In the genomic region with DNA sequence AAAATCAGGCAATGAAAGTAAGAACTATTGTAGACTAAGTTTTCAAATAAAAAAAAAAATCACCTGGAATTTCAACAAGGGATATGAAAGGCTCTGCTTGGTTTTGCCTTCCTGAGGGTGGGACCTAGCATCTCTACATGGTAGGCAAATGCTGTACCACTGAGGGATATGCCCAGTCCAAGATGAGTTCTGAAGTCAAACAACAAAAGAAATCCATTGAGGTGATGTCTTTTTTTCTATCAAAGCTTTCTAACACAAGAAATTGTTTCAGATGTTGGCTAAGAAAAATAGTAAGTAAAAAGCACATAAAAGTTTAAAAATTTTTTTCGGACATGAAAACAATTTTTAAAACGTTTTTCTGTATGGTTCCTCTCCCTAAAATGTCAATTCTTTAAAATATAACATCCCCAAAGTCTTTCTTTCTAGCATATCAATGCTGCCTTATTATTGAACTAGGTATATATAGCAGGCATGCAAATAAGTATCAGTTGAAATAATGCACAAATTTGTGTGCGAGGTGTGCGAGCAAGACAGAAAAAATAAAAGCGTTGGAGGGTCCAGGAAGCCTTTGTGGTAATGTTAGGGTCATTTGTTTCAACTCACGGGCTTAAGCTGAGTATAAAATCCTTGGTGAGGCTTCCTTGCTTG, we compare ENCODE assay signal across 8 mouse cellular contexts. TPM values are rescaled to one million over a fixed set of nuclear protein-coding genes. Genes with fewer than 3 reads are reported as not detected.
DNase-seq lines count a peak whose midpoint lies in the region; ATAC-seq and TF ChIP-seq lines count a peak whose summit lies in the region.

No protein-coding gene starts in this region.

- H3K4me2 ChIP-seq in heart, embryonic 15.5 days, result peak overlapping the region; percentile 60
- peak overlapping the region; percentile 53 for H3K4me2 ChIP-seq in hindbrain, embryonic 13.5 days
- H3K4me2 ChIP-seq in midbrain, embryonic 11.5 days, result peak overlapping the region; percentile 46

- H3K27me3 ChIP-seq in heart, embryonic 15.5 days, result no peaks in the 10 kb centered on the region
- H3K27me3 ChIP-seq in MEL (ENCODE audit: control insufficient read depth in 1 of 2, insufficient read depth in 2 of 2, low read length in 2 of 2), result no peaks in the 10 kb centered on the region
- no peaks in the 10 kb centered on the region for H3K27me3 ChIP-seq in hindbrain, embryonic 13.5 days
- no peaks in the 10 kb centered on the region for H3K27me3 ChIP-seq in midbrain, embryonic 11.5 days (ENCODE audit: control insufficient read depth, insufficient read depth, low read length)

- no peak overlapping the region; the same call in 1 of the 2 replicates for H3K27ac ChIP-seq in heart, embryonic 15.5 days
- peak overlapping the region; percentile 63 for H3K27ac ChIP-seq in MEL (ENCODE audit: control insufficient read depth, low read depth, low read length)
- no peak overlapping the region for H3K27ac ChIP-seq in hindbrain, embryonic 13.5 days
- H3K27ac ChIP-seq in midbrain, embryonic 11.5 days (ENCODE audit: low read depth, low read length), result no peak overlapping the region

- no peaks in the 10 kb centered on the region for H3K9me3 ChIP-seq in heart, embryonic 15.5 days (replicated peaks)
- no peaks in the 10 kb centered on the region for H3K9me3 ChIP-seq in MEL (replicated peaks; ENCODE audit: insufficient read depth, low read length)
- no peaks in the 10 kb centered on the region for H3K9me3 ChIP-seq in hindbrain, embryonic 13.5 days
- no peaks in the 10 kb centered on the region for H3K9me3 ChIP-seq in midbrain, embryonic 11.5 days (ENCODE audit: control insufficient read depth, low read length)

- ATAC-seq in heart, embryonic 15.5 days (replicated peaks; ENCODE audit: insufficient number of reproducible peaks, insufficient read depth, low FRiP score, low read depth), result 0 out of 2 replicates have a peak, but pooled peaks have one; percentile 2
- no peak for ATAC-seq in hindbrain, embryonic 13.5 days (ENCODE audit: low FRiP score)
- no peak; the same call in 1 of the 2 replicates for ATAC-seq in midbrain, embryonic 11.5 days (ENCODE audit: low FRiP score)

- whole genome bisulfite sequencing in heart, embryonic 15.5 days, result 22% methylated on average over 6 of the region's 6 CpGs
- 22% methylated on average over 6 of the region's 6 CpGs for WGBS in hindbrain, embryonic 13.5 days
- 23% methylated on average over 6 of the region's 6 CpGs for WGBS in midbrain, embryonic 11.5 days

- H3K4me3 ChIP-seq in heart, embryonic 15.5 days, result peak overlapping the region; percentile 58
- H3K4me3 ChIP-seq in MEL (ENCODE audit: control insufficient read depth in 1 of 2, insufficient read depth in 1 of 2, low read depth in 2 of 2, low read length in 2 of 2), result peak overlapping the region; percentile 70 to 72
- peak overlapping the region; percentile 65 for H3K4me3 ChIP-seq in hindbrain, embryonic 13.5 days
- peak overlapping the region; percentile 26; the same call in 1 of the 2 replicates for H3K4me3 ChIP-seq in midbrain, embryonic 11.5 days (ENCODE audit: low read depth, low read length)

- peak overlapping the region; percentile 45; the same call in 1 of the 2 replicates for H3K9ac ChIP-seq in heart, embryonic 15.5 days
- peak overlapping the region; percentile 81 for H3K9ac ChIP-seq in MEL (ENCODE audit: control insufficient read depth, low read depth, low read length, poor library complexity, severe bottlenecking)
- no peak overlapping the region for H3K9ac ChIP-seq in hindbrain, embryonic 13.5 days
- peak overlapping the region; percentile 54; the same call in 1 of the 2 replicates for H3K9ac ChIP-seq in midbrain, embryonic 11.5 days (ENCODE audit: low read length)

- peaks cover 3% of the 10 kb centered on the region; the same call in 1 of the 2 replicates for H3K79me2 ChIP-seq in MEL (ENCODE audit: control insufficient read depth, insufficient read depth, low read length, poor library complexity)

- no peaks in the 10 kb centered on the region; the same call in 1 of the 2 replicates for H3K36me3 ChIP-seq in heart, embryonic 15.5 days
- H3K36me3 ChIP-seq in MEL (ENCODE audit: control insufficient read depth in 1 of 2, insufficient read depth in 2 of 2, low read length in 2 of 2), result peaks cover 0 to 16% of the 10 kb centered on the region in 2 experiments; a peak in 2 of 4 replicates
- 0 out of 2 replicates have a peak, but pooled peaks cover 2% of the 10 kb centered on the region for H3K36me3 ChIP-seq in hindbrain, embryonic 13.5 days
- H3K36me3 ChIP-seq in midbrain, embryonic 11.5 days (ENCODE audit: control insufficient read depth, insufficient read depth, low read length), result no peaks in the 10 kb centered on the region

- TF ChIP-seq CTCF in MEL (IDR thresholded peaks at IDR 0.05 in 2 of 3, conservative IDR thresholded peaks at IDR 0.05 in 1 of 3; ENCODE audit: control insufficient read depth in 1 of 3, insufficient read depth in 1 of 3, low read depth in 2 of 3, low read length in 3 of 3, poor library complexity in 1 of 3, severe bottlenecking in 1 of 3), result no peak

- no peak for DNase-seq in heart, postnatal 4 days
- DNase-seq in MEL (ENCODE audit: low read depth, low spot score), result peak; percentile 16
- DNase-seq in midbrain, embryonic 11.5 days (ENCODE audit: low spot score, missing footprints), result no peak
- no peak for DNase-seq in cerebellum, adult 8-10 months
- DNase-seq in adrenal gland, postnatal 4 days (ENCODE audit: low spot score in 2 of 2), result no peak
- DNase-seq in thymus, postnatal 25 days, result no peak

- TF ChIP-seq EP300 in MEL (IDR thresholded peaks at IDR 0.05; ENCODE audit: low read depth in 1 of 2, low read length in 2 of 2), result no peak

- no peak; a peak in 1 of 4 replicates for TF ChIP-seq POLR2A in MEL (IDR thresholded peaks at IDR 0.05; ENCODE audit: control insufficient read depth in 1 of 2, insufficient read depth in 1 of 2, low read depth in 1 of 2, low read length in 2 of 2, poor library complexity in 1 of 2)

- H3K4me1 ChIP-seq in heart, embryonic 15.5 days (replicated peaks), result peaks cover 3% of the 10 kb centered on the region; the same call in 1 of the 2 replicates
- H3K4me1 ChIP-seq in MEL (ENCODE audit: control insufficient read depth in 1 of 2, insufficient read depth in 2 of 2, low read length in 2 of 2), result peaks cover 0 to 7% of the 10 kb centered on the region in 2 experiments; a peak in 3 of 4 replicates
- H3K4me1 ChIP-seq in hindbrain, embryonic 13.5 days (replicated peaks), result peaks cover 2% of the 10 kb centered on the region; the same call in 1 of the 2 replicates
- no peaks in the 10 kb centered on the region for H3K4me1 ChIP-seq in midbrain, embryonic 11.5 days (ENCODE audit: control insufficient read depth, insufficient read depth, low read length)

- TF ChIP-seq RAD21 in MEL (IDR thresholded peaks at IDR 0.05; ENCODE audit: low read depth, low read length), result no peak

TF ChIP-seq in MEL, 35 proteins besides CTCF, POLR2A, EP300 and RAD21:
- TF ChIP-seq SMC3 (IDR thresholded peaks at IDR 0.05; ENCODE audit: low read depth, low read length) (no peak), ETS1 (IDR thresholded peaks at IDR 0.05; ENCODE audit: low read depth, low read length) (0 out of 2 replicates have a peak, but pooled peaks have one; percentile 6), MAZ (IDR thresholded peaks at IDR 0.05; ENCODE audit: low read depth, low read length) (no peak), NELFE (IDR thresholded peaks at IDR 0.05; ENCODE audit: low read depth, low read length) (no peak), E2F4 (IDR thresholded peaks at IDR 0.05; ENCODE audit: borderline replicate concordance, low read depth, low read length) (0 out of 2 replicates have a peak, but pooled peaks have one; percentile 41), CHD1 (IDR thresholded peaks at IDR 0.05; ENCODE audit: low read depth, low read length) (0 out of 2 replicates have a peak, but pooled peaks have one; percentile 84)
TF ChIP-seq in MEL: peak in this region for 3.

RNA-seq across cellular contexts. Expression of gene Gatb, which starts 0.6 kb away (rescaled TPM):
- 35.3 and 37.6 TPM in 2 replicates for polyA plus RNA-seq in heart, embryonic 15.5 days (2015; fragmentation: Nextera tagmentation; extraction: Ambion mirVana)
- 10 to 100 TPM; 26.4 to 28.0 TPM for total RNA-seq in heart, postnatal 4 days (2021)
- total RNA-seq in MEL (2012; rRNA removed), result 9.1 and 13.7 TPM in 2 replicates
- polyA plus RNA-seq in MEL (2012; ENCODE audit: insufficient read depth in 1 of 2, insufficient read length in 2 of 2, low read depth in 1 of 2, low replicate concordance in 2 of 2, missing spikeins in 1 of 2), result 10 to 100 TPM in 1 of 2 experiments, not detected in 1; 16.8 TPM
- 21.1 and 24.9 TPM in 2 replicates for polyA plus RNA-seq in hindbrain, embryonic 13.5 days (2015; fragmentation: Nextera tagmentation; extraction: Ambion mirVana)
- polyA plus RNA-seq in midbrain, embryonic 11.5 days (2014; fragmentation: Nextera tagmentation; extraction: Ambion mirVana), result 22.2 and 23.2 TPM in 2 replicates
- 10 to 100 TPM; 35.2 to 36.4 TPM for total RNA-seq in adrenal gland, postnatal 4 days (2021)
